Mouse (Mus musculus) stomach, postnatal 0 days (tissue): ENCODE results near the gene Iqschfp. TPM values are rescaled to one million over a fixed set of nuclear protein-coding genes. Genes with fewer than 3 reads are reported as not detected.

Experiments used
- ATAC-seq: fragments of 200-750 bp; cut with Nextera tagmentation; 2 replicates; pipeline ENCODE4 v1.8.0; 2017; ENCODE audit not compliant: low FRiP score, low TSS enrichment
- DNase-seq: peaks from one replicate; pipeline ENCODE4 v3.0.0-alpha.2; 2016; ENCODE audit warnings: low spot score
- H3K27ac ChIP-seq: fragments of 300-500 bp; sonication (generic); replicated peaks from 2 replicates; pipeline ENCODE4 v1.5.1; 2014; ENCODE audit warnings: mild to moderate bottlenecking, control low read depth
- H3K27me3 ChIP-seq: fragments of 300-500 bp; sonication (generic); 2 replicates; pipeline ENCODE4 v1.6.1; 2014; ENCODE audit warnings: low read length; ENCODE audit not compliant: control insufficient read depth, insufficient read depth
- H3K36me3 ChIP-seq: fragments of 300-500 bp; sonication (generic); 2 replicates; pipeline ENCODE4 v1.6.1; 2014; ENCODE audit warnings: low read length, mixed read lengths; ENCODE audit not compliant: control insufficient read depth, insufficient read depth
- H3K4me1 ChIP-seq: fragments of 300-500 bp; sonication (generic); replicated peaks from 2 replicates; pipeline ENCODE4 v1.6.1; 2014; ENCODE audit warnings: antibody characterized with exemption; ENCODE audit not compliant: control insufficient read depth, insufficient read depth
- H3K4me2 ChIP-seq: fragments of 300-500 bp; sonication (generic); replicated peaks from 2 replicates; pipeline ENCODE4 v1.6.1; 2014; ENCODE audit warnings: low read depth, mild to moderate bottlenecking, control low read depth, moderate library complexity
- H3K4me3 ChIP-seq: fragments of 300-500 bp; sonication (generic); 2 replicates; pipeline ENCODE4 v1.5.1; 2014; ENCODE audit warnings: low read depth, low read length, control low read depth
- H3K9ac ChIP-seq: fragments of 300-500 bp; sonication (generic); 2 replicates; pipeline ENCODE4 v1.6.1; 2014; ENCODE audit warnings: mild to moderate bottlenecking, low read length, control low read depth, mixed read lengths
- H3K9me3 ChIP-seq: fragments of 300-500 bp; sonication (generic); 2 replicates; pipeline ENCODE4 v1.6.1; 2016; ENCODE audit warnings: low read length; ENCODE audit not compliant: control insufficient read depth
- CTCF ChIP-seq: IDR thresholded peaks from 2 replicates; pipeline ENCODE4 v1.5.1; 2016; ENCODE audit warnings: antibody characterized with exemption, low read depth, mild to moderate bottlenecking, moderate library complexity
- EP300 ChIP-seq: optimal IDR thresholded peaks from 2 replicates; pipeline ENCODE3; 2016; ENCODE audit warnings: antibody characterized with exemption
- WGBS: fragments of 180-500 bp; shearing (Covaris S2); extraction: QIAGEN DNeasy Blood & Tissue Kit; methylation state at CpG from one replicate; pipeline ENCODE4 v1.1.7; 2014; 5-methylcytosine and 5-hydroxymethylcytosine counted together
- polyA plus RNA-seq: library from polyadenylated mRNA; unstranded; fragments of >200 nt; fragmentation: Nextera tagmentation; extraction: Ambion mirVana; gene quantifications from 2 replicates; pipeline ENCODE4 v1.2.1, GENCODE M21; 2015

The Iqschfp gene
- polyA plus RNA-seq, 1 experiment from 2014 or later = 0.08 TPM

GRCm38 (mm10) chr3:68589220-68589840 lies 697.3 kb downstream of the Iqschfp start:
- Histone ChIP-seq H3K27me3 (no peaks in the 10 kb centered on the region), H3K4me3 (no peak overlapping the region), H3K9ac (no peak overlapping the region), H3K36me3 (no peaks in the 10 kb centered on the region), H3K27ac (no peak overlapping the region), H3K9me3 (no peaks in the 10 kb centered on the region), H3K4me2 (no peak overlapping the region), H3K4me1 (no peaks in the 10 kb centered on the region)
- ATAC-seq = no peak
- no peak for DNase-seq
- 75% methylated on average over 9 of the region's 9 CpGs for WGBS
- TF ChIP-seq EP300 = no peak
- TF ChIP-seq CTCF = no peak

DNA sequence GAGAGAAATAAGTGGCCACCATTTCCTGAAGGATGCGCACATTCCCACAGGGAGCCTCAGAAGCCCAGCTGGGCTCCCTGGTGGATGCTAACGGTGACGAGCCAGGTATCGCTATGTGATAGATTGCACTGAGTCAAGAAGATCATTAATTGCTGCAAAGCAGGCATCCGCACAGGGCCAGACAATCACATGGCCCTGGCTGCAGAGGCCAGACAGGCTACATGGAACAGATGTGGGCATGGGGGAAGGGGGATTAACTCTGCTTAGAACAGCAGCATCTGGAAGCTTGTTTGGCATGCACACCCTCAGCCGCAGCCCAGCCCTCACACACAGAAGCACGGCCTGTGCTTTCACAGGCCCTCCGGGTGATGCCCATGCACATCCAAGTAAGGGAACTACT lies 698.4 kb downstream of the Iqschfp start:
- WGBS = 38% methylated on average over 8 of the region's 8 CpGs
- no peak for DNase-seq

DNA sequence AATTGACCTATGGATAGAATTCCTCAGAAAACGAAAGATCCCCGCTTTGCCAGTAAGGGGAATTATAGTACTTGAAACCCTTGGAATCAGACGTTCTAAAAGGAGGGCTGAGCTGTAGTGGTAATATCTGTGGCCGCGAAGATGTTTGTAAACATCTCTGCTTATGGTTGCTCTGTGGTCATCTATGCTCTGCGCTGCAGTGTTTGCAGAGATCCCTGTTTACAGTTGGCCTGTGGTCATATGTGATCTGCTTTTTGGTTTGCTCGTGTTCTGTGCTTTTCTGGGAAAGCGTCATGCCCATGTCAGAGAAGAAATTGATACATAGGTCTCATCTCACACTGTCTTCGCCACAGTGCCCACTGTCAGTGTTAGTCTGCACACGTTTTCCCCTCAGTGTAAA lies 700.5 kb downstream of the Iqschfp start:
- no peak overlapping the region for H3K4me2 ChIP-seq
- H3K4me1 ChIP-seq = no peaks in the 10 kb centered on the region
- TF ChIP-seq CTCF = no peak
- no peak for TF ChIP-seq EP300
- no peak overlapping the region for H3K9ac ChIP-seq
- 67% methylated on average over 10 of the region's 10 CpGs for WGBS
- no peak overlapping the region for H3K4me3 ChIP-seq
- ATAC-seq = no peak
- no peak for DNase-seq
- no peaks in the 10 kb centered on the region for H3K9me3 ChIP-seq
- H3K27ac ChIP-seq = no peak overlapping the region
- no peaks in the 10 kb centered on the region for H3K36me3 ChIP-seq
- H3K27me3 ChIP-seq = no peaks in the 10 kb centered on the region

More for the DNA sequence above, 698.4 kb downstream of the Iqschfp start:
- Histone ChIP-seq H3K9ac (no peak overlapping the region), H3K4me1 (no peaks in the 10 kb centered on the region), H3K4me2 (no peak overlapping the region), H3K4me3 (no peak overlapping the region), H3K9me3 (no peaks in the 10 kb centered on the region), H3K27me3 (no peaks in the 10 kb centered on the region), H3K36me3 (no peaks in the 10 kb centered on the region), H3K27ac (no peak overlapping the region)
- TF ChIP-seq EP300 (no peak), CTCF (no peak)
- ATAC-seq = peak; percentile 67; the same call in 1 of the 2 replicates

DNA sequence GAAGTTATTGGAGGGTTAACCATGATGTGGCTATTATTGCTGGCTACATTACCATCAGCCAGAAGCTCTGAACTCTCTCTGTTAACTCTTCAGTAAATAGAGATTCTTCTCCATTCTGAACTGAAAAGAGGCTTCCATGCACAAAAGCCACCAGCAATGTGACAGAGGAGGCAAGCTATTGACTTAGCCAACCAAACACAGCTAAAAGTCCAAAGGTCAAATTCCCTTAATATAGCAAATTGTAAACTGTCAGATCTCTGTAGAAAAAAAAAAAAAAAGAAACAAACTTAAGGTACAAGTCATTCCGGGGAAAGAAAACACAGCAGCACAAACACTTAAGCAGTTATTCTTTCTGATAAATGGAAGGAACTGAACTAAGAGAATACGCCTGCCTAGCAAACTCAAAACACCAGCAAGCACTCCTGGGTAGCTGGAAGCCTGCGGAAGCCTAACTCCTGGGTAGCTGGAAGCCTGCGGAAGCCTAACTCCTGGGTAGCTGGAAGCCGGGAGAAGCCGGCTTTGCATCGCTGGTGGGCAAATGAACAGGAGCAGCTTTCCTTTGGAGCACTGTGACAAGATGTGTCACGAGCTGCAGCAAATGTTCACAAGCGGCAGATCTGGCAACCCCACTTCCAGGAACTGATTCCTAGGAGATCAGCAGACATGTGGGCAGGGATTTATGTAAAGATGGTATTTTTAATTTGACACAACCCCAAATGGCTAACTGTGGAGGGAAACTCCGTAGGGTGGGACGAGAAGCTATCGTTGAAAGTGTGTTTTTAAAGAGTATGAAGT lies 701.2 kb downstream of the Iqschfp start:
- Histone ChIP-seq H3K9ac (no peak overlapping the region), H3K4me1 (no peaks in the 10 kb centered on the region), H3K27me3 (no peaks in the 10 kb centered on the region), H3K36me3 (no peaks in the 10 kb centered on the region), H3K27ac (no peak overlapping the region), H3K9me3 (no peaks in the 10 kb centered on the region), H3K4me2 (no peak overlapping the region), H3K4me3 (no peak overlapping the region)
- DNase-seq = no peak
- ATAC-seq = no peak
- TF ChIP-seq EP300 = no peak
- no peak for TF ChIP-seq CTCF
- WGBS = 61% methylated on average over 12 of the region's 12 CpGs

GRCm38 (mm10) chr3:68595316-68595925 lies 703.4 kb downstream of the Iqschfp start:
- H3K4me2 ChIP-seq = no peak overlapping the region
- no peaks in the 10 kb centered on the region for H3K27me3 ChIP-seq
- ATAC-seq (no peak), DNase-seq (peak; percentile 36)
- H3K9me3 ChIP-seq = no peaks in the 10 kb centered on the region
- no peak overlapping the region for H3K9ac ChIP-seq
- 49% methylated on average over 10 of the region's 10 CpGs for WGBS
- H3K27ac ChIP-seq = no peak overlapping the region
- TF ChIP-seq EP300 = no peak
- TF ChIP-seq CTCF = no peak
- no peaks in the 10 kb centered on the region for H3K4me1 ChIP-seq
- no peak overlapping the region for H3K4me3 ChIP-seq
- no peaks in the 10 kb centered on the region for H3K36me3 ChIP-seq

DNA sequence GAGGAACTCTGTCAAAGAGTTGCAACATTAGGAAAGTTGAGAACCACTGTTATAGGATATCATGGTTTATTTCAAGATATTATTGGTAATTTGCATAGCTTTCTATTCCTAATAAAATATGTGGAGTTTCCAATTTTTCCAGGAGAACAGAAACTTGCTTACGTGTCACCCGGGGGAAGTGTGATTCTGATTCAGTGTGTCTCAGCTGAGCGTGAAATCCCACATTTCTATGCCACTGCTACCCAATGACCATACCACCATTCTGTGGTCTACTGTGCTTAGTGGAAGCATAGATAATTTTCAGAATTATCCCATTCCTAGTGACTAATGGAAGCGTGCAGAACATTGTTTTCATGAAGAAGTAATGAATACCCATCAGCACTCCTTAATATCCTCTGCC lies 704.9 kb downstream of the Iqschfp start:
- Histone ChIP-seq H3K4me3 (no peak overlapping the region), H3K27ac (no peak overlapping the region), H3K9ac (no peak overlapping the region), H3K27me3 (no peaks in the 10 kb centered on the region), H3K4me1 (no peaks in the 10 kb centered on the region), H3K36me3 (no peaks in the 10 kb centered on the region), H3K4me2 (no peak overlapping the region), H3K9me3 (no peaks in the 10 kb centered on the region)
- DNase-seq (no peak), ATAC-seq (no peak)
- 93% methylated on average over 4 of the region's 4 CpGs for WGBS
- no peak for TF ChIP-seq CTCF
- TF ChIP-seq EP300 = no peak
